Mouse (Mus musculus) ES-E14 (cell line): ENCODE measurements around the gene Adgre4.

Experiments
- CHD2 ChIP-seq: IDR thresholded peaks from 2 replicates; pipeline ENCODE4 v1.6.1; 2014; ENCODE audit warnings: mild to moderate bottlenecking, low read depth, low read length, inconsistent platforms
- MAFK ChIP-seq: IDR thresholded peaks from 2 replicates; pipeline ENCODE4 v1.6.1; 2014; ENCODE audit warnings: mild to moderate bottlenecking, low read depth, low read length, inconsistent platforms; ENCODE audit not compliant: insufficient read depth
- ZC3H11A ChIP-seq: IDR thresholded peaks from 2 replicates; pipeline ENCODE4 v1.6.1; 2012; ENCODE audit warnings: low read depth, mild to moderate bottlenecking, inconsistent platforms, low read length, borderline replicate concordance
- ZNF384 ChIP-seq: IDR thresholded peaks from 2 replicates; pipeline ENCODE4 v1.6.1; 2012; ENCODE audit warnings: low read depth, low read length, inconsistent platforms

DNA sequence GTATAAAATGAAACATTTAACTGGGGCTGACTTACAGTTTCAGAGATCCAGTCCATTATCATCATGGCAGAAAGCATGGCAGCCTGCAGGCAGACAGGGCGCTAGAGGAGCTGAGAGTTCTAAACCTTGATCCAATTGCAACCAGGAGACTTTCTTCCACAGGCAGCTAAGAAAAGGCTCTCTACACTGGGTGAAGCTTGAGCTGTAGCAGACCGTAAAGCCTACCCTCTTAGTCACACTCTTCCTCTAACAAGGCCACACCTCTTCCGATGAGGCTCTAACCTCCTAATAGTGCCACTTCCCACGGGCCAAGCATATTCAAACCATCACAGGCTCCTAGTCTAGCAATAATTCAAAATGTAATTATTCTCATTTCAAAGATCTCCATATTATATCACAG is 127.4 kb downstream of the Adgre4 start:
- TF ChIP-seq CHD2 (no peak), MAFK (no peak), ZNF384 (no peak), ZC3H11A (no peak)
